19 mouse cellular contexts compared by ENCODE assay signal in the genomic region with DNA sequence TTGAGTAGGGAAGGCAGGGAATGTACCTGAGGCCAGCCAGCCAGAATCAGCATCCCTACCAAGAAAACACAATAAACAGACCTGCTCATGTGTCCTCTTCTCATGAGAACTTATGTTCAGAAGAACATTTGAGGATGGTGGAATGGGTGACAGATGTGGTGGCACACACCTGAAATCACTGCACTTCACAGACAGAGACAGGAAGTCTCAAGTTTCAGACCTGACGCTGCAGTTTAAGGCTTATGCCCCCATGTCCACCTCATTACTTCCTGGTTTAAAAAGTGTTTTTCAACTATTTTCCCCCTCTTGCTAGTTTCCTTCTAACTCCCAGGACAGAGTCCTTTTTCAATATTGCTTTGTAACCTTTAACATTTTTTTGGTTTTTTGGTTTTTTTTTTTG. TPM values are rescaled to one million over a fixed set of nuclear protein-coding genes. Genes with fewer than 3 reads are reported as not detected.
DNase-seq lines count a peak whose midpoint lies in the region.
"Had no signal": no experiment of that assay in that cellular context is flagged by ENCODE, and none has a peak within 500 bp of the region (broad histone marks: within the 10 kb centered on the region; RNA-seq: fewer than 3 reads in every experiment).

No protein-coding gene starts in this region.

- peak; percentile 45 for DNase-seq in A20 (ENCODE audit: low read depth, low spot score)
- peak; percentile 48 for DNase-seq in CD4-positive helper T cell, adult 2 months (ENCODE audit: low read depth, low spot score)
- peak; percentile 46 for DNase-seq in induced T-regulatory cell, adult 2 months (ENCODE audit: low read depth)
- DNase-seq in urinary bladder, adult 2 months (ENCODE audit: low spot score), result no peak
- no peak for DNase-seq in cerebellum, adult 11-12 months
- no peak for DNase-seq in lung, postnatal 25 days (ENCODE audit: low spot score)
- DNase-seq: adrenal gland, adult 8-10 months; adrenal gland, postnatal 25 days; cerebellum, adult 18-20 months; cerebellum, adult 9-10 months; cerebellum, postnatal 14 days; forebrain, postnatal 0 days; gastrocnemius, adult 2 months; gastrocnemius, postnatal 25 days; heart, adult 18-20 months; heart, postnatal 10 days; heart, postnatal 36 days had no signal

RNA-seq across cellular contexts. Expression of a gene that starts 2.3 kb away (rescaled TPM):
- 16.3 and 18.8 TPM in 2 replicates for polyA plus RNA-seq in urinary bladder, adult 2 months (2012; rRNA removed)

RNA-seq across cellular contexts. Expression of a gene that starts 2.4 kb away (rescaled TPM):
- polyA plus RNA-seq in urinary bladder, adult 2 months (2012; rRNA removed), result 350 and 383 TPM in 2 replicates

RNA-seq across cellular contexts. Expression of a gene that starts 34.3 kb away (rescaled TPM):
- polyA plus RNA-seq in urinary bladder, adult 2 months (2012; rRNA removed), result 13.2 and 13.8 TPM in 2 replicates

RNA-seq across cellular contexts. Expression of a gene that starts 48.5 kb away (rescaled TPM):
- polyA plus RNA-seq in urinary bladder, adult 2 months (2012; rRNA removed), result 3.4 and 4.2 TPM in 2 replicates
- polyA plus RNA-seq: G1E; inflammation-experienced regulatory T-cells, adult 6 months had no signal

Comparison
In these comparisons a context has a peak if more than half of its experiments do, and no peak if none do; other contexts are left out.
1. DNase-seq: peak in A20 (single experiment), CD4-positive helper T cell, adult 2 months (single experiment) and induced T-regulatory cell, adult 2 months (single experiment); none in urinary bladder, adult 2 months (single experiment), cerebellum, adult 11-12 months (single experiment) and lung, postnatal 25 days (single experiment).